Comparison of ENCODE assay signal across 8 mouse cellular contexts in the genomic region with DNA sequence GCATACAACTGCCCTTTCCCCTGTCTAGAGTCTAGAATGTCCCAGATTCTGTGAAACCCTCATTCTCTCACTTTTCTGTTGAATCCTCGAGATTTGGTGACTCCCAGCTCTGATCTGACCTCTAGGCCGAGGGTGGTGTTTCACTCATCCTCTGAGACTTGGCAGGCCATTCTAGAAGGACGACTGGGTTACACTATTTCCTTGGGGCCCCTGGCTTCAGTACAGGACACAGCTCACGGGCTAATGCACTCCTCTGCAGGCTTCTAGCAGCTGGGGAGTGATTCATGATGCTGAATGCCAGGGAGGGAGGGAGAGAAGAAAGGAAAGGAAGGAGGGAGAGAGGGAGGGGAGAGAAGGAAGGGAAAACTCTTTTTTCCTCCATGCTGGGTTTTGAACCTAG. TPM values are rescaled to one million over a fixed set of nuclear protein-coding genes. Genes with fewer than 3 reads are reported as not detected.
A peak's percentile ranks its signal among the peaks of the same experiment; 100 is the strongest.
DNase-seq lines count a peak whose midpoint lies in the region; ATAC-seq lines count a peak whose summit lies in the region.

No protein-coding gene starts in this region.

- peak; percentile 9 for DNase-seq in neural tube, embryonic 11.5 days (ENCODE audit: low spot score)
- DNase-seq in neural tube, embryonic 10.5 days (ENCODE audit: extremely low spot score, low spot score), result no peak
- DNase-seq in heart, postnatal 4 days, result peak; percentile 41
- DNase-seq in cerebellum, adult 9-11 months, result no peak
- DNase-seq in thymus, postnatal 14 days, result no peak
- DNase-seq in layer of hippocampus, adult 9-10 months (ENCODE audit: low spot score), result no peak

- H3K9me3 ChIP-seq in neural tube, embryonic 11.5 days (ENCODE audit: control insufficient read depth, low read length), result no peaks in the 10 kb centered on the region
- H3K9me3 ChIP-seq in forebrain, embryonic 12.5 days, result no peaks in the 10 kb centered on the region
- H3K9me3 ChIP-seq in stomach, embryonic 14.5 days (ENCODE audit: control insufficient read depth, low read depth, low read length), result no peaks in the 10 kb centered on the region

- peaks cover 3% of the 10 kb centered on the region for H3K4me1 ChIP-seq in neural tube, embryonic 11.5 days (ENCODE audit: control insufficient read depth, insufficient read depth, low read length)
- peaks cover 14% of the 10 kb centered on the region for H3K4me1 ChIP-seq in forebrain, embryonic 12.5 days
- peaks cover 20% of the 10 kb centered on the region for H3K4me1 ChIP-seq in stomach, embryonic 14.5 days (ENCODE audit: control insufficient read depth, insufficient read depth, low read length)

- no peak for ATAC-seq in neural tube, embryonic 11.5 days (ENCODE audit: insufficient read depth, low FRiP score, low TSS enrichment)
- no peak for ATAC-seq in forebrain, embryonic 12.5 days (ENCODE audit: low FRiP score)
- ATAC-seq in stomach, embryonic 14.5 days (ENCODE audit: insufficient number of reproducible peaks, insufficient read depth, low FRiP score, low read depth), result peak; percentile 25; the same call in 1 of the 2 replicates

- 37% methylated on average over 4 of the region's 4 CpGs for WGBS in neural tube, embryonic 11.5 days
- 51% methylated on average over 4 of the region's 4 CpGs for WGBS in forebrain, embryonic 12.5 days
- 20% methylated on average over 4 of the region's 4 CpGs for WGBS in stomach, embryonic 14.5 days

- no peak overlapping the region for H3K4me2 ChIP-seq in neural tube, embryonic 11.5 days (ENCODE audit: low read depth)
- H3K4me2 ChIP-seq in forebrain, embryonic 12.5 days, result no peak overlapping the region
- peak overlapping the region; percentile 28 for H3K4me2 ChIP-seq in stomach, embryonic 14.5 days (replicated peaks; ENCODE audit: low read depth, low read length)

- no peak overlapping the region for H3K27ac ChIP-seq in neural tube, embryonic 11.5 days (ENCODE audit: low read depth, low read length)
- H3K27ac ChIP-seq in forebrain, embryonic 12.5 days, result 0 out of 2 replicates have a peak overlapping the region, but pooled peaks have one; percentile 19
- H3K27ac ChIP-seq in stomach, embryonic 14.5 days (ENCODE audit: low read length), result peak overlapping the region; percentile 94

- no peaks in the 10 kb centered on the region for H3K27me3 ChIP-seq in neural tube, embryonic 11.5 days (ENCODE audit: control insufficient read depth, insufficient read depth, low read length)
- H3K27me3 ChIP-seq in forebrain, embryonic 12.5 days, result no peaks in the 10 kb centered on the region
- H3K27me3 ChIP-seq in stomach, embryonic 14.5 days (ENCODE audit: control insufficient read depth, insufficient read depth, low read length), result no peaks in the 10 kb centered on the region

- H3K36me3 ChIP-seq in neural tube, embryonic 11.5 days (ENCODE audit: control insufficient read depth, insufficient read depth, low read length), result no peaks in the 10 kb centered on the region; the same call in 1 of the 2 replicates
- H3K36me3 ChIP-seq in forebrain, embryonic 12.5 days (replicated peaks), result no peaks in the 10 kb centered on the region
- no peaks in the 10 kb centered on the region for H3K36me3 ChIP-seq in stomach, embryonic 14.5 days (ENCODE audit: control insufficient read depth, insufficient read depth, low read length)

- H3K4me3 ChIP-seq in neural tube, embryonic 11.5 days (ENCODE audit: low read depth, low read length), result no peak overlapping the region
- no peak overlapping the region for H3K4me3 ChIP-seq in forebrain, embryonic 12.5 days (replicated peaks)
- no peak overlapping the region for H3K4me3 ChIP-seq in stomach, embryonic 14.5 days (ENCODE audit: low read depth, low read length)

- no peak overlapping the region for H3K9ac ChIP-seq in neural tube, embryonic 11.5 days (ENCODE audit: low read length)
- H3K9ac ChIP-seq in forebrain, embryonic 12.5 days, result no peak overlapping the region
- no peak overlapping the region for H3K9ac ChIP-seq in stomach, embryonic 14.5 days (replicated peaks; ENCODE audit: low read depth, low read length)

RNA-seq across cellular contexts. Expression of gene Tex44, which starts 22.1 kb away (rescaled TPM):
- not detected in 2 replicates for polyA plus RNA-seq in neural tube, embryonic 11.5 days (2014; fragmentation: Nextera tagmentation; extraction: Ambion mirVana)
- polyA plus RNA-seq in forebrain, embryonic 12.5 days (2016; fragmentation: Nextera tagmentation; extraction: Ambion mirVana), result not detected in 2 replicates
- total RNA-seq in heart, postnatal 4 days (2021), result not detected
- polyA plus RNA-seq in stomach, embryonic 14.5 days (2014; fragmentation: Nextera tagmentation; extraction: Ambion mirVana), result not detected in 2 replicates

RNA-seq across cellular contexts. Expression of gene Nmur1, which starts 22.2 kb away (rescaled TPM):
- 0.35 TPM in 1 of 2 replicates, not detected in the other for polyA plus RNA-seq in neural tube, embryonic 11.5 days (2014; fragmentation: Nextera tagmentation; extraction: Ambion mirVana)
- polyA plus RNA-seq in forebrain, embryonic 12.5 days (2016; fragmentation: Nextera tagmentation; extraction: Ambion mirVana), result not detected in 2 replicates
- not detected for total RNA-seq in heart, postnatal 4 days (2021)
- polyA plus RNA-seq in stomach, embryonic 14.5 days (2014; fragmentation: Nextera tagmentation; extraction: Ambion mirVana), result not detected in 2 replicates

Comparison
In these comparisons a context has a peak if more than half of its experiments do, and no peak if none do; other contexts are left out.
1. DNase-seq: peak in neural tube, embryonic 11.5 days (single experiment) and heart, postnatal 4 days (single experiment); none in neural tube, embryonic 10.5 days (single experiment), cerebellum, adult 9-11 months (single experiment), thymus, postnatal 14 days (single experiment) and layer of hippocampus, adult 9-10 months (single experiment).